Comparison of ENCODE assay signal across 19 mouse cellular contexts in the genomic region with DNA sequence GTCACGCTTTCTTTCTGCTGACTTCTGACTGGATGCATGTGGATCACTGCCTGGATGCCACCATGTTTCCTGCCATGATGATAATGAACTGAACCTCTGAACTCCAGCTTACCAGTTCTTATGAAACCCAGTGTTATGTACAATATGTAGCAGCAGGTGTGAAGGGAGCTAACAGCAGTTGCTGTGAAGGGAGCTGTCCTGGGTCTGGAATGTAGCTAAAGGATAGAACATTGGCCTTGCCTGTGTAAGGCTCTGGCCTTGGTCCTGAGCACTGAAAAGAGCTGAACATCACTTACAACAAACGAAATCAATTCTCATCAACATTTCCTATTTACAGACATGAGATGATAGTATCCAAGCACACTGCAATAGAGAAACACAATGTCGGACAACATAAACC. TPM values are rescaled to one million over a fixed set of nuclear protein-coding genes. Genes with fewer than 3 reads are reported as not detected.
DNase-seq lines count a peak whose midpoint lies in the region; ATAC-seq and TF ChIP-seq lines count a peak whose summit lies in the region.
"Had no signal": no experiment of that assay in that cellular context is flagged by ENCODE, and none has a peak within 500 bp of the region (broad histone marks: within the 10 kb centered on the region; RNA-seq: fewer than 3 reads in every experiment).

No protein-coding gene starts in this region.

- H3K36me3 ChIP-seq in lung, embryonic 14.5 days (ENCODE audit: insufficient read depth), result no peaks in the 10 kb centered on the region
- H3K36me3 ChIP-seq: forebrain, embryonic 15.5 days; heart, embryonic 15.5 days; liver, embryonic 15.5 days had no signal

- peak; percentile 51 for DNase-seq in embryo, embryonic 10 days (ENCODE audit: low spot score)
- DNase-seq in embryo, embryonic 9.5 days (ENCODE audit: extremely low spot score), result no peak
- DNase-seq in lung, embryonic 14.5 days, result peak; percentile 71
- DNase-seq in lung, postnatal 4 days, result no peak
- DNase-seq in adipocyte (ENCODE audit: low spot score), result peak; percentile 63
- DNase-seq in mesoderm, embryonic 11.5 days (ENCODE audit: low read depth, low spot score), result peak; percentile 36
- DNase-seq in left cerebral cortex, adult 18-20 months (ENCODE audit: low spot score in 2 of 2), result no peak
- DNase-seq in gastrocnemius, adult 18-20 months (ENCODE audit: low spot score), result no peak
- DNase-seq: cerebellum, postnatal 14 days; gastrocnemius, postnatal 25 days; kidney, adult 18-20 months had no signal

- H3K4me2 ChIP-seq in lung, embryonic 14.5 days, result no peak overlapping the region
- H3K4me2 ChIP-seq: forebrain, embryonic 15.5 days; heart, embryonic 15.5 days; liver, embryonic 15.5 days had no signal

- H3K4me3 ChIP-seq in lung, embryonic 14.5 days (ENCODE audit: low read depth, low read length), result no peak overlapping the region
- H3K4me3 ChIP-seq: forebrain, embryonic 15.5 days; heart, embryonic 15.5 days; layer of hippocampus, adult 2 months; liver, embryonic 15.5 days had no signal

- TF ChIP-seq CTCF in lung, embryonic 14.5 days (IDR thresholded peaks at IDR 0.05; ENCODE audit: low read depth), result no peak

- H3K4me1 ChIP-seq in lung, embryonic 14.5 days (ENCODE audit: insufficient read depth), result no peaks in the 10 kb centered on the region
- H3K4me1 ChIP-seq: forebrain, embryonic 15.5 days; heart, embryonic 15.5 days; liver, embryonic 15.5 days had no signal

- 70% methylated on average over 3 of the region's 3 CpGs for WGBS in lung, embryonic 14.5 days

- no peaks in the 10 kb centered on the region for H3K27me3 ChIP-seq in lung, embryonic 14.5 days (ENCODE audit: insufficient read depth, low read length)
- H3K27me3 ChIP-seq: forebrain, embryonic 15.5 days; heart, embryonic 15.5 days; liver, embryonic 15.5 days had no signal

- no peaks in the 10 kb centered on the region for H3K9me3 ChIP-seq in lung, embryonic 14.5 days (ENCODE audit: low read depth, low read length)
- H3K9me3 ChIP-seq: forebrain, embryonic 15.5 days; heart, embryonic 15.5 days; liver, embryonic 15.5 days had no signal

- H3K27ac ChIP-seq in lung, embryonic 14.5 days (ENCODE audit: low read depth), result no peak overlapping the region
- H3K27ac ChIP-seq: forebrain, embryonic 15.5 days; heart, embryonic 15.5 days; layer of hippocampus, adult 2 months; liver, embryonic 15.5 days had no signal

- no peak overlapping the region for H3K9ac ChIP-seq in lung, embryonic 14.5 days
- H3K9ac ChIP-seq: forebrain, embryonic 15.5 days; heart, embryonic 15.5 days; liver, embryonic 15.5 days had no signal

- no peak for ATAC-seq in lung, embryonic 14.5 days (ENCODE audit: insufficient read depth)
- ATAC-seq: forebrain, embryonic 15.5 days; hindbrain, embryonic 16.5 days had no signal

RNA-seq across cellular contexts. Expression of gene Mfsd4b3, which starts 7.6 kb away (rescaled TPM):
- 0.13 and 0.34 TPM in 2 replicates for polyA plus RNA-seq in lung, embryonic 14.5 days (2014; fragmentation: Nextera tagmentation; extraction: Ambion mirVana)
- total RNA-seq in left cerebral cortex, adult 18-20 months (2021), result not detected
- total RNA-seq in gastrocnemius, adult 18-20 months (2021), result 1 to 10 TPM; 3.6 to 5.1 TPM
- total RNA-seq: midbrain, postnatal 0 days had no signal
- polyA plus RNA-seq: midbrain, postnatal 0 days had no signal

RNA-seq across cellular contexts. Expression of gene Mfsd4b5, which starts 18.9 kb away (rescaled TPM):
- polyA plus RNA-seq in lung, embryonic 14.5 days (2014; fragmentation: Nextera tagmentation; extraction: Ambion mirVana), result 0.09 TPM in 1 of 2 replicates, not detected in the other
- total RNA-seq in left cerebral cortex, adult 18-20 months (2021), result under 1 TPM in 1 of 2 experiments, not detected in 1; 0.49 TPM
- under 1 TPM; 0.36 to 0.62 TPM for total RNA-seq in gastrocnemius, adult 18-20 months (2021)
- total RNA-seq: midbrain, postnatal 0 days had no signal
- polyA plus RNA-seq: forebrain, embryonic 15.5 days; heart, embryonic 15.5 days; hindbrain, embryonic 16.5 days; midbrain, postnatal 0 days had no signal

RNA-seq across cellular contexts. Expression of gene Mfsd4b2, which starts 40.8 kb away (rescaled TPM):
- not detected in 2 replicates for polyA plus RNA-seq in lung, embryonic 14.5 days (2014; fragmentation: Nextera tagmentation; extraction: Ambion mirVana)
- total RNA-seq in left cerebral cortex, adult 18-20 months (2021), result under 1 TPM; 0.16 to 0.42 TPM
- under 1 TPM; 0.16 to 0.19 TPM for total RNA-seq in gastrocnemius, adult 18-20 months (2021)
- total RNA-seq: megakaryocyte, adult 5-6 weeks; midbrain, postnatal 0 days had no signal
- polyA plus RNA-seq: forebrain, embryonic 15.5 days; heart, embryonic 15.5 days; liver, embryonic 15.5 days; midbrain, postnatal 0 days; neural tube, embryonic 14.5 days had no signal

RNA-seq across cellular contexts. Expression of gene Mfsd4b1, which starts 57.6 kb away (rescaled TPM):
- not detected in 2 replicates for polyA plus RNA-seq in lung, embryonic 14.5 days (2014; fragmentation: Nextera tagmentation; extraction: Ambion mirVana)
- total RNA-seq in left cerebral cortex, adult 18-20 months (2021), result under 1 TPM; 0.33 to 0.59 TPM
- total RNA-seq in gastrocnemius, adult 18-20 months (2021), result 1 to 10 TPM; 2.0 to 2.2 TPM
- total RNA-seq: megakaryocyte, adult 5-6 weeks had no signal

Comparison
In these comparisons a context has a peak if more than half of its experiments do, and no peak if none do; other contexts are left out.
1. DNase-seq: peak in embryo, embryonic 10 days (single experiment), lung, embryonic 14.5 days (single experiment), adipocyte (single experiment) and mesoderm, embryonic 11.5 days (single experiment); none in embryo, embryonic 9.5 days (single experiment), lung, postnatal 4 days (0 of 2), left cerebral cortex, adult 18-20 months (0 of 2) and gastrocnemius, adult 18-20 months (single experiment).